ENCODE assay signal across 9 mouse cellular contexts in the genomic region with DNA sequence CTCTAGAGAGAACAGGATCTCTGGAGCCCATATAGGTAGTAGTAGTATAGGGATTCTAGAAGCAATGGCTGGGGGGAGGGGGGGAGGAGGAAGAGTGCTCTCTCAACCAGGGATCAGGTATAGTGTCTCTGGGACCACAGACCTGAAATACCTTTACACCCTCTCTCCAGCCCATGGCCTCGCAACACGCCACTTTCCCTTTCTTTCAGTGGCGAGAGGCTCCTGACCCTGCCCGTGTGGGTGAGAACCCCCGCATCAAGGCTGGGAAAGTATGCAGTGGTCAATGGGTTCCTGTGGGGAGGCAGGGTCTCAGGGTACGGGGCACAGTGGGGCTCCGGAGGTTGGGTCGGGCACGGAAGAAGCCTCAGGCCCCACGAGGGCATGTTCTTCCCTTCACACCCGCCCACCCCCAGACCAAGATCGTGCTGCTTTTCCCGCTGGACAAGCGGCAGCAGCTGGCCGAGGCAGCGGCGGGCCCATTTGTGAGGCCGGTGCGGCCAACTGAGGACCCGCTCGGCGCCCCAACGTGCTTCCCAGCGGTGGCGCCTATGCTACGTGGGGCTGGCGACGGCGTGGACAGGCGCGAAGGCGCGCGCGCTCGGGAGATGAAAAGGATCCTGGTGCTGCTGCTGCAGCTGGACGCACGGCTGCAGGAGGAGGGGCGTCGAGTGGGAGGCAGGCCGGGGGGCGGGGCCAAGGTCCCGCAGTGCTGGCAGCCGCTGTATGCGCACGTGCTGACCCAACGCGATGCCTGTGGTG. TPM values are rescaled to one million over a fixed set of nuclear protein-coding genes. Genes with fewer than 3 reads are reported as not detected.
DNase-seq lines count a peak whose midpoint lies in the region; ATAC-seq lines count a peak whose summit lies in the region.
"Had no signal": no experiment of that assay in that cellular context is flagged by ENCODE, and none has a peak within 500 bp of the region (broad histone marks: within the 10 kb centered on the region; RNA-seq: fewer than 3 reads in every experiment).

No protein-coding gene starts in this region.

- H3K9me3 ChIP-seq in forebrain, embryonic 16.5 days (ENCODE audit: control insufficient read depth, low read length): no peaks in the 10 kb centered on the region
- H3K9me3 ChIP-seq in hindbrain, embryonic 10.5 days: no peaks in the 10 kb centered on the region
- H3K9me3 ChIP-seq in limb, embryonic 11.5 days (ENCODE audit: control insufficient read depth, low read length): no peaks in the 10 kb centered on the region
- no peaks in the 10 kb centered on the region for H3K9me3 ChIP-seq in midbrain, embryonic 12.5 days

- peak overlapping the region; percentile 38 for H3K4me3 ChIP-seq in forebrain, embryonic 16.5 days (replicated peaks; ENCODE audit: low read length)
- H3K4me3 ChIP-seq in hindbrain, embryonic 10.5 days: peak overlapping the region; percentile 55
- H3K4me3 ChIP-seq in limb, embryonic 11.5 days (ENCODE audit: low read depth, low read length): peak overlapping the region; percentile 34
- H3K4me3 ChIP-seq in midbrain, embryonic 12.5 days: peak overlapping the region; percentile 39

- H3K36me3 ChIP-seq in forebrain, embryonic 16.5 days (ENCODE audit: control insufficient read depth, insufficient read depth): no peaks in the 10 kb centered on the region
- H3K36me3 ChIP-seq in hindbrain, embryonic 10.5 days: peaks cover 27% of the 10 kb centered on the region
- 0 out of 2 replicates have a peak, but pooled peaks cover 2% of the 10 kb centered on the region for H3K36me3 ChIP-seq in limb, embryonic 11.5 days (ENCODE audit: control insufficient read depth, insufficient read depth, low read length)
- no peaks in the 10 kb centered on the region for H3K36me3 ChIP-seq in midbrain, embryonic 12.5 days

- ATAC-seq in forebrain, embryonic 16.5 days: peak; percentile 56
- ATAC-seq in limb, embryonic 11.5 days (ENCODE audit: insufficient number of reproducible peaks, low FRiP score, low TSS enrichment, low read depth): peak; percentile 64; the same call in 1 of the 2 replicates
- ATAC-seq in midbrain, embryonic 12.5 days (ENCODE audit: low FRiP score, low read depth): peak; percentile 83

- no peaks in the 10 kb centered on the region; the same call in 1 of the 2 replicates for H3K27me3 ChIP-seq in forebrain, embryonic 16.5 days (replicated peaks; ENCODE audit: control insufficient read depth, insufficient read depth, low read length)
- H3K27me3 ChIP-seq in hindbrain, embryonic 10.5 days (ENCODE audit: insufficient read depth, poor library complexity, severe bottlenecking): peaks cover 52% of the 10 kb centered on the region
- H3K27me3 ChIP-seq in limb, embryonic 11.5 days (ENCODE audit: control insufficient read depth, insufficient read depth, low read length): peaks cover 14% of the 10 kb centered on the region
- H3K27me3 ChIP-seq in midbrain, embryonic 12.5 days: peaks cover 44% of the 10 kb centered on the region

- peaks cover 32% of the 10 kb centered on the region for H3K4me1 ChIP-seq in forebrain, embryonic 16.5 days (replicated peaks; ENCODE audit: control insufficient read depth, insufficient read depth, low read length)
- H3K4me1 ChIP-seq in hindbrain, embryonic 10.5 days (replicated peaks): peaks cover 36% of the 10 kb centered on the region
- H3K4me1 ChIP-seq in limb, embryonic 11.5 days (ENCODE audit: control insufficient read depth, insufficient read depth, low read length): peaks cover 13% of the 10 kb centered on the region
- peaks cover 32% of the 10 kb centered on the region for H3K4me1 ChIP-seq in midbrain, embryonic 12.5 days

- WGBS in forebrain, embryonic 16.5 days: 3% methylated on average over 48 of the region's 48 CpGs
- WGBS in hindbrain, embryonic 10.5 days: 2% methylated on average over 42 of the region's 48 CpGs
- WGBS in limb, embryonic 11.5 days: 3% methylated on average over 48 of the region's 48 CpGs
- 2% methylated on average over 48 of the region's 48 CpGs for WGBS in midbrain, embryonic 12.5 days

- peak overlapping the region; percentile 74 for H3K4me2 ChIP-seq in forebrain, embryonic 16.5 days (ENCODE audit: low read length)
- H3K4me2 ChIP-seq in limb, embryonic 11.5 days (ENCODE audit: low read depth, severe bottlenecking): peak overlapping the region; percentile 85
- H3K4me2 ChIP-seq in midbrain, embryonic 12.5 days (replicated peaks): peak overlapping the region; percentile 70

- peak overlapping the region; percentile 55 for H3K9ac ChIP-seq in forebrain, embryonic 16.5 days (replicated peaks; ENCODE audit: low read depth, low read length)
- peak overlapping the region; percentile 60 for H3K9ac ChIP-seq in limb, embryonic 11.5 days (ENCODE audit: low read length)
- peak overlapping the region; percentile 45 for H3K9ac ChIP-seq in midbrain, embryonic 12.5 days (replicated peaks)

- peak; percentile 73 for DNase-seq in ES-CJ7 (ENCODE audit: low read depth, low spot score)
- DNase-seq in adrenal gland, postnatal 36 days: peak; percentile 79 to 87
- DNase-seq in hindbrain, embryonic 10.5 days (ENCODE audit: low spot score): peak; percentile 85
- DNase-seq in limb, embryonic 11.5 days (ENCODE audit: low spot score): peak; percentile 86
- DNase-seq in spleen, postnatal 14 days (ENCODE audit: low spot score in 2 of 2): peak; percentile 33 to 41
- no peak for DNase-seq in layer of hippocampus, adult 9-11 months

- no peak overlapping the region for H3K27ac ChIP-seq in forebrain, embryonic 16.5 days (ENCODE audit: low read length)
- H3K27ac ChIP-seq in hindbrain, embryonic 10.5 days: peak overlapping the region; percentile 87
- no peak overlapping the region for H3K27ac ChIP-seq in limb, embryonic 11.5 days (replicated peaks; ENCODE audit: low read depth, low read length)
- 0 out of 2 replicates have a peak overlapping the region, but pooled peaks have one; percentile 7 for H3K27ac ChIP-seq in midbrain, embryonic 12.5 days (replicated peaks)

RNA-seq across cellular contexts. Expression of a gene that starts 2.3 kb away (rescaled TPM):
- not detected for total RNA-seq in adrenal gland, postnatal 36 days (2021)
- 0.37 and 0.86 TPM in 2 replicates for polyA plus RNA-seq in forebrain, embryonic 16.5 days (2015; fragmentation: Nextera tagmentation; extraction: Ambion mirVana)
- 0.60 and 1.3 TPM in 2 replicates for polyA plus RNA-seq in hindbrain, embryonic 10.5 days (2016; fragmentation: Nextera tagmentation; extraction: Ambion mirVana)
- polyA plus RNA-seq in limb, embryonic 11.5 days (2014; fragmentation: Nextera tagmentation; extraction: Ambion mirVana): 0.19 and 0.20 TPM in 2 replicates
- polyA plus RNA-seq in midbrain, embryonic 12.5 days (2016; fragmentation: Nextera tagmentation; extraction: Ambion mirVana): 0.60 and 1.1 TPM in 2 replicates
- polyA plus RNA-seq: frontal cortex, adult 2 months had no signal

RNA-seq across cellular contexts. Expression of a gene that starts 2.4 kb away (rescaled TPM):
- under 1 TPM in 1 of 2 experiments, not detected in 1; 0.43 TPM for total RNA-seq in adrenal gland, postnatal 36 days (2021)
- 1.9 and 2.9 TPM in 2 replicates for polyA plus RNA-seq in forebrain, embryonic 16.5 days (2015; fragmentation: Nextera tagmentation; extraction: Ambion mirVana)
- polyA plus RNA-seq in hindbrain, embryonic 10.5 days (2016; fragmentation: Nextera tagmentation; extraction: Ambion mirVana): 9.5 and 10.0 TPM in 2 replicates
- 0.95 and 1.0 TPM in 2 replicates for polyA plus RNA-seq in limb, embryonic 11.5 days (2014; fragmentation: Nextera tagmentation; extraction: Ambion mirVana)
- 2.2 and 3.3 TPM in 2 replicates for polyA plus RNA-seq in midbrain, embryonic 12.5 days (2016; fragmentation: Nextera tagmentation; extraction: Ambion mirVana)

RNA-seq across cellular contexts. Expression of a gene that starts 9.4 kb away (rescaled TPM):
- total RNA-seq in adrenal gland, postnatal 36 days (2021): 1 to 10 TPM; 1.1 to 1.5 TPM
- 22.0 and 27.1 TPM in 2 replicates for polyA plus RNA-seq in forebrain, embryonic 16.5 days (2015; fragmentation: Nextera tagmentation; extraction: Ambion mirVana)
- 9.8 and 16.0 TPM in 2 replicates for polyA plus RNA-seq in hindbrain, embryonic 10.5 days (2016; fragmentation: Nextera tagmentation; extraction: Ambion mirVana)
- 1.4 and 1.5 TPM in 2 replicates for polyA plus RNA-seq in limb, embryonic 11.5 days (2014; fragmentation: Nextera tagmentation; extraction: Ambion mirVana)
- polyA plus RNA-seq in midbrain, embryonic 12.5 days (2016; fragmentation: Nextera tagmentation; extraction: Ambion mirVana): 11.9 and 12.3 TPM in 2 replicates

RNA-seq across cellular contexts. Expression of a gene that starts 20.4 kb away (rescaled TPM):
- total RNA-seq in adrenal gland, postnatal 36 days (2021): 1 to 10 TPM; 8.7 to 9.6 TPM
- 10.8 and 12.1 TPM in 2 replicates for polyA plus RNA-seq in forebrain, embryonic 16.5 days (2015; fragmentation: Nextera tagmentation; extraction: Ambion mirVana)
- polyA plus RNA-seq in hindbrain, embryonic 10.5 days (2016; fragmentation: Nextera tagmentation; extraction: Ambion mirVana): 41.4 and 43.8 TPM in 2 replicates
- 8.9 and 10.9 TPM in 2 replicates for polyA plus RNA-seq in limb, embryonic 11.5 days (2014; fragmentation: Nextera tagmentation; extraction: Ambion mirVana)
- 36.0 and 41.1 TPM in 2 replicates for polyA plus RNA-seq in midbrain, embryonic 12.5 days (2016; fragmentation: Nextera tagmentation; extraction: Ambion mirVana)

RNA-seq across cellular contexts. Expression of a gene that starts 54.2 kb away (rescaled TPM):
- total RNA-seq in adrenal gland, postnatal 36 days (2021): 10 to 100 TPM; 30.9 to 35.7 TPM
- polyA plus RNA-seq in forebrain, embryonic 16.5 days (2015; fragmentation: Nextera tagmentation; extraction: Ambion mirVana): 12.0 and 14.8 TPM in 2 replicates
- polyA plus RNA-seq in hindbrain, embryonic 10.5 days (2016; fragmentation: Nextera tagmentation; extraction: Ambion mirVana): 14.5 and 16.9 TPM in 2 replicates
- 13.5 and 15.9 TPM in 2 replicates for polyA plus RNA-seq in limb, embryonic 11.5 days (2014; fragmentation: Nextera tagmentation; extraction: Ambion mirVana)
- polyA plus RNA-seq in midbrain, embryonic 12.5 days (2016; fragmentation: Nextera tagmentation; extraction: Ambion mirVana): 9.4 and 13.8 TPM in 2 replicates

Comparison
In these comparisons a context has a peak if more than half of its experiments do, and no peak if none do; other contexts are left out.
1. H3K27ac ChIP-seq: peak in hindbrain, embryonic 10.5 days (single experiment) and midbrain, embryonic 12.5 days (single experiment); none in forebrain, embryonic 16.5 days (single experiment) and limb, embryonic 11.5 days (single experiment).
2. Peak in every context shown above with its lines, with median percentiles within 50 percentile points of each other: ATAC-seq, H3K4me2 ChIP-seq, H3K4me3 ChIP-seq and H3K9ac ChIP-seq.